16 mouse cellular contexts compared by ENCODE assay signal in genomic region chr13:49367657-49368440, GRCm38 (mm10). TPM values are rescaled to one million over a fixed set of nuclear protein-coding genes. Genes with fewer than 3 reads are reported as not detected.
DNase-seq lines count a peak whose midpoint lies in the region; ATAC-seq and TF ChIP-seq lines count a peak whose summit lies in the region.
"Had no signal": no experiment of that assay in that cellular context is flagged by ENCODE, and none has a peak within 500 bp of the region (broad histone marks: within the 10 kb centered on the region; RNA-seq: fewer than 3 reads in every experiment).

No protein-coding gene starts in this region.

- no peak for ATAC-seq in embryonic facial prominence, embryonic 13.5 days (ENCODE audit: insufficient number of reproducible peaks, insufficient read depth, low FRiP score, low TSS enrichment, low read depth)
- ATAC-seq in heart, embryonic 12.5 days (ENCODE audit: insufficient number of reproducible peaks, low FRiP score): no peak
- ATAC-seq in liver, postnatal 0 days: no peak
- no peak for ATAC-seq in liver, embryonic 12.5 days

- no peak overlapping the region for H3K4me2 ChIP-seq in embryonic facial prominence, embryonic 13.5 days
- no peak overlapping the region for H3K4me2 ChIP-seq in heart, embryonic 12.5 days
- H3K4me2 ChIP-seq in liver, postnatal 0 days (ENCODE audit: low read depth, low read length): no peak overlapping the region
- H3K4me2 ChIP-seq in liver, embryonic 12.5 days: no peak overlapping the region
- H3K4me2 ChIP-seq: lung, embryonic 14.5 days; stomach, embryonic 15.5 days had no signal

- no peaks in the 10 kb centered on the region for H3K9me3 ChIP-seq in embryonic facial prominence, embryonic 13.5 days
- no peaks in the 10 kb centered on the region for H3K9me3 ChIP-seq in embryonic facial prominence, embryonic 10.5 days
- no peaks in the 10 kb centered on the region for H3K9me3 ChIP-seq in heart, embryonic 12.5 days (replicated peaks)
- no peaks in the 10 kb centered on the region for H3K9me3 ChIP-seq in liver, postnatal 0 days (ENCODE audit: low read length)
- H3K9me3 ChIP-seq in liver, embryonic 12.5 days (replicated peaks): no peaks in the 10 kb centered on the region
- H3K9me3 ChIP-seq: stomach, embryonic 15.5 days had no signal

- H3K27ac ChIP-seq in embryonic facial prominence, embryonic 13.5 days: no peak overlapping the region
- no peak overlapping the region for H3K27ac ChIP-seq in embryonic facial prominence, embryonic 10.5 days (replicated peaks)
- peak overlapping the region; percentile 11; the same call in 1 of the 2 replicates for H3K27ac ChIP-seq in heart, embryonic 12.5 days (ENCODE audit: poor library complexity, severe bottlenecking)
- H3K27ac ChIP-seq in liver, postnatal 0 days (ENCODE audit: low read depth): no peak overlapping the region
- no peak overlapping the region for H3K27ac ChIP-seq in liver, embryonic 12.5 days
- H3K27ac ChIP-seq: stomach, embryonic 15.5 days had no signal

- no peak for TF ChIP-seq EP300 in liver, postnatal 0 days (IDR thresholded peaks at IDR 0.05; ENCODE audit: low read depth)

- H3K4me3 ChIP-seq in embryonic facial prominence, embryonic 13.5 days: no peak overlapping the region
- no peak overlapping the region for H3K4me3 ChIP-seq in embryonic facial prominence, embryonic 10.5 days
- no peak overlapping the region for H3K4me3 ChIP-seq in heart, embryonic 12.5 days
- no peak overlapping the region for H3K4me3 ChIP-seq in liver, postnatal 0 days (ENCODE audit: low read depth, low read length)
- H3K4me3 ChIP-seq in liver, embryonic 12.5 days: no peak overlapping the region
- H3K4me3 ChIP-seq: stomach, embryonic 15.5 days had no signal

- peaks cover 14% of the 10 kb centered on the region for H3K4me1 ChIP-seq in embryonic facial prominence, embryonic 13.5 days
- H3K4me1 ChIP-seq in embryonic facial prominence, embryonic 10.5 days: peaks cover 32% of the 10 kb centered on the region
- peaks cover 82% of the 10 kb centered on the region for H3K4me1 ChIP-seq in heart, embryonic 12.5 days (replicated peaks)
- peaks cover 31% of the 10 kb centered on the region for H3K4me1 ChIP-seq in liver, postnatal 0 days (ENCODE audit: insufficient read depth)
- H3K4me1 ChIP-seq in liver, embryonic 12.5 days: peaks cover 78% of the 10 kb centered on the region

- 84% methylated on average over 4 of the region's 4 CpGs for WGBS in embryonic facial prominence, embryonic 13.5 days
- 86% methylated on average over 4 of the region's 4 CpGs for WGBS in embryonic facial prominence, embryonic 10.5 days
- 80% methylated on average over 4 of the region's 4 CpGs for WGBS in heart, embryonic 12.5 days
- 68% methylated on average over 4 of the region's 4 CpGs for WGBS in liver, postnatal 0 days (ENCODE audit: insufficient replicate concordance)
- WGBS in liver, embryonic 12.5 days (ENCODE audit: insufficient replicate concordance): 72% methylated on average over 4 of the region's 4 CpGs

- 0 out of 2 replicates have a peak overlapping the region, but pooled peaks have one; percentile 21 for H3K9ac ChIP-seq in embryonic facial prominence, embryonic 13.5 days
- H3K9ac ChIP-seq in heart, embryonic 12.5 days: no peak overlapping the region
- no peak overlapping the region for H3K9ac ChIP-seq in liver, postnatal 0 days (replicated peaks)
- no peak overlapping the region for H3K9ac ChIP-seq in liver, embryonic 12.5 days
- H3K9ac ChIP-seq: lung, embryonic 14.5 days; stomach, embryonic 15.5 days had no signal

- no peak for DNase-seq in embryonic facial prominence, embryonic 10.5 days (ENCODE audit: low spot score)
- no peak for DNase-seq in heart, adult 8-10 months (ENCODE audit: low spot score)
- DNase-seq in liver, postnatal 0 days: no peak
- peak; percentile 69 for DNase-seq in adipocyte (ENCODE audit: low spot score)
- DNase-seq in ovary, postnatal 14 days (ENCODE audit: low spot score): no peak
- DNase-seq: adrenal gland, postnatal 10 days; cerebellum, adult 18-20 months; heart, postnatal 4 days; kidney, adult 8-10 months; kidney, postnatal 4 days; lung, embryonic 14.5 days; right cerebral cortex, postnatal 14 days had no signal

- H3K27me3 ChIP-seq in embryonic facial prominence, embryonic 13.5 days: no peaks in the 10 kb centered on the region
- no peaks in the 10 kb centered on the region for H3K27me3 ChIP-seq in embryonic facial prominence, embryonic 10.5 days (replicated peaks; ENCODE audit: low read depth, poor library complexity, severe bottlenecking)
- H3K27me3 ChIP-seq in heart, embryonic 12.5 days (replicated peaks): no peaks in the 10 kb centered on the region
- H3K27me3 ChIP-seq in liver, postnatal 0 days (ENCODE audit: insufficient read depth, low read length): no peaks in the 10 kb centered on the region
- H3K27me3 ChIP-seq in liver, embryonic 12.5 days (replicated peaks): no peaks in the 10 kb centered on the region
- H3K27me3 ChIP-seq: stomach, embryonic 15.5 days had no signal

- TF ChIP-seq CTCF in liver, postnatal 0 days (IDR thresholded peaks at IDR 0.05; ENCODE audit: low read depth): peak; percentile 24; the same call in 1 of the 2 replicates

- H3K36me3 ChIP-seq in embryonic facial prominence, embryonic 13.5 days: peaks cover 34% of the 10 kb centered on the region
- peaks cover 44% of the 10 kb centered on the region for H3K36me3 ChIP-seq in embryonic facial prominence, embryonic 10.5 days (replicated peaks)
- peaks cover 21% of the 10 kb centered on the region for H3K36me3 ChIP-seq in heart, embryonic 12.5 days
- peaks cover 5% of the 10 kb centered on the region; the same call in 1 of the 2 replicates for H3K36me3 ChIP-seq in liver, postnatal 0 days (replicated peaks; ENCODE audit: insufficient read depth, low read length)
- peaks cover 39% of the 10 kb centered on the region for H3K36me3 ChIP-seq in liver, embryonic 12.5 days

RNA-seq across cellular contexts. Expression of gene Bicd2, which starts 26.5 kb away (rescaled TPM):
- polyA plus RNA-seq in embryonic facial prominence, embryonic 13.5 days (2015; fragmentation: Nextera tagmentation; extraction: Ambion mirVana): 33.1 and 35.0 TPM in 2 replicates
- polyA plus RNA-seq in embryonic facial prominence, embryonic 10.5 days (2016; fragmentation: Nextera tagmentation; extraction: Ambion mirVana): 32.6 and 33.3 TPM in 2 replicates
- polyA plus RNA-seq in heart, embryonic 12.5 days (2016; fragmentation: Nextera tagmentation; extraction: Ambion mirVana): 53.5 and 54.0 TPM in 2 replicates
- total RNA-seq in heart, adult 8-10 months (2022): 10 to 100 TPM; 67.9 to 79.2 (median 73.3) TPM
- polyA plus RNA-seq in liver, postnatal 0 days (2015; fragmentation: Nextera tagmentation; extraction: Ambion mirVana): 4.9 and 5.8 TPM in 2 replicates
- polyA plus RNA-seq in liver, embryonic 12.5 days (2016; fragmentation: Nextera tagmentation; extraction: Ambion mirVana): 14.7 and 15.2 TPM in 2 replicates

RNA-seq across cellular contexts. Expression of gene Fgd3, which starts 47.7 kb away (rescaled TPM):
- polyA plus RNA-seq in embryonic facial prominence, embryonic 13.5 days (2015; fragmentation: Nextera tagmentation; extraction: Ambion mirVana): 0.55 and 1.00 TPM in 2 replicates
- polyA plus RNA-seq in embryonic facial prominence, embryonic 10.5 days (2016; fragmentation: Nextera tagmentation; extraction: Ambion mirVana): 1.2 and 1.3 TPM in 2 replicates
- polyA plus RNA-seq in heart, embryonic 12.5 days (2016; fragmentation: Nextera tagmentation; extraction: Ambion mirVana): 0.13 and 0.15 TPM in 2 replicates
- total RNA-seq in heart, adult 8-10 months (2022): 1 to 10 TPM; 1.2 to 2.4 (median 1.7) TPM
- polyA plus RNA-seq in liver, postnatal 0 days (2015; fragmentation: Nextera tagmentation; extraction: Ambion mirVana): 0.57 and 0.62 TPM in 2 replicates
- 0.32 and 0.49 TPM in 2 replicates for polyA plus RNA-seq in liver, embryonic 12.5 days (2016; fragmentation: Nextera tagmentation; extraction: Ambion mirVana)

RNA-seq across cellular contexts. Expression of gene Ippk, which starts 53.2 kb away (rescaled TPM):
- 13.7 and 14.4 TPM in 2 replicates for polyA plus RNA-seq in embryonic facial prominence, embryonic 13.5 days (2015; fragmentation: Nextera tagmentation; extraction: Ambion mirVana)
- polyA plus RNA-seq in embryonic facial prominence, embryonic 10.5 days (2016; fragmentation: Nextera tagmentation; extraction: Ambion mirVana): 18.3 and 20.4 TPM in 2 replicates
- polyA plus RNA-seq in heart, embryonic 12.5 days (2016; fragmentation: Nextera tagmentation; extraction: Ambion mirVana): 13.1 and 14.0 TPM in 2 replicates
- total RNA-seq in heart, adult 8-10 months (2022): 1 to 10 TPM; 5.5 to 7.5 (median 7.1) TPM
- polyA plus RNA-seq in liver, postnatal 0 days (2015; fragmentation: Nextera tagmentation; extraction: Ambion mirVana): 5.9 and 6.0 TPM in 2 replicates
- polyA plus RNA-seq in liver, embryonic 12.5 days (2016; fragmentation: Nextera tagmentation; extraction: Ambion mirVana): 13.6 and 13.9 TPM in 2 replicates
